Mouse (Mus musculus): ENCODE results near the gene Spata5. TPM values are rescaled to one million over a fixed set of nuclear protein-coding genes. Genes with fewer than 3 reads are reported as not detected.

Spata5 gene
- polyA plus RNA-seq, 1 experiment from 2014 or later = 29.0 TPM

- ATAC-seq (ENCODE audit: low read depth) = no peak
- Histone ChIP-seq H3K4me2 (ENCODE audit: low read depth, low read length) (no peak overlapping the region), H3K36me3 (ENCODE audit: control insufficient read depth, insufficient read depth, low read length) (no peaks in the 10 kb centered on the region), H3K27me3 (replicated peaks; ENCODE audit: control insufficient read depth, insufficient read depth, low read length) (no peaks in the 10 kb centered on the region), H3K4me1 (ENCODE audit: control insufficient read depth, insufficient read depth, low read length) (no peaks in the 10 kb centered on the region), H3K9ac (ENCODE audit: low read depth, low read length) (no peak overlapping the region), H3K4me3 (ENCODE audit: low read depth, low read length) (no peak overlapping the region), H3K27ac (replicated peaks; ENCODE audit: low read depth, low read length) (no peak overlapping the region), H3K9me3 (ENCODE audit: control insufficient read depth, low read length) (0 out of 2 replicates have a peak, but pooled peaks cover 5% of the 10 kb centered on the region)
- DNase-seq (ENCODE audit: low spot score) = no peak
- WGBS = 88% methylated on average over 7 of the region's 7 CpGs
Measured at GRCm38 (mm10) chr3:37602890-37603289, 183.2 kb downstream of the Spata5 start.

GRCm38 (mm10) chr3:37603541-37603940 lies 183.8 kb downstream of the Spata5 start:
- no peak overlapping the region for H3K27ac ChIP-seq (replicated peaks; ENCODE audit: low read depth, low read length)
- no peaks in the 10 kb centered on the region for H3K36me3 ChIP-seq (ENCODE audit: control insufficient read depth, insufficient read depth, low read length)
- no peak overlapping the region for H3K9ac ChIP-seq (ENCODE audit: low read depth, low read length)
- no peak for ATAC-seq (ENCODE audit: low read depth)
- no peak overlapping the region for H3K4me2 ChIP-seq (ENCODE audit: low read depth, low read length)
- 0 out of 2 replicates have a peak, but pooled peaks cover 5% of the 10 kb centered on the region for H3K9me3 ChIP-seq (ENCODE audit: control insufficient read depth, low read length)
- 71% methylated on average over 3 of the region's 3 CpGs for WGBS
- no peaks in the 10 kb centered on the region for H3K4me1 ChIP-seq (ENCODE audit: control insufficient read depth, insufficient read depth, low read length)
- no peak overlapping the region for H3K4me3 ChIP-seq (ENCODE audit: low read depth, low read length)
- H3K27me3 ChIP-seq (replicated peaks; ENCODE audit: control insufficient read depth, insufficient read depth, low read length) = no peaks in the 10 kb centered on the region
- no peak for DNase-seq (ENCODE audit: low spot score)

- WGBS = 57% methylated on average over 13 of the region's 13 CpGs
- ATAC-seq (ENCODE audit: low read depth) = peak; percentile 30; the same call in 1 of the 2 replicates
- Histone ChIP-seq H3K9ac (ENCODE audit: low read depth, low read length) (no peak overlapping the region), H3K27ac (replicated peaks; ENCODE audit: low read depth, low read length) (no peak overlapping the region), H3K4me2 (ENCODE audit: low read depth, low read length) (no peak overlapping the region), H3K27me3 (replicated peaks; ENCODE audit: control insufficient read depth, insufficient read depth, low read length) (no peaks in the 10 kb centered on the region), H3K36me3 (ENCODE audit: control insufficient read depth, insufficient read depth, low read length) (no peaks in the 10 kb centered on the region), H3K4me3 (ENCODE audit: low read depth, low read length) (no peak overlapping the region), H3K9me3 (ENCODE audit: control insufficient read depth, low read length) (0 out of 2 replicates have a peak, but pooled peaks cover 9% of the 10 kb centered on the region), H3K4me1 (ENCODE audit: control insufficient read depth, insufficient read depth, low read length) (no peaks in the 10 kb centered on the region)
- peak; percentile 33 for DNase-seq (ENCODE audit: low spot score)
Measured at GRCm38 (mm10) chr3:37604976-37605875, 185.5 kb downstream of the Spata5 start.

GRCm38 (mm10) chr3:37605876-37606238 lies 186.2 kb downstream of the Spata5 start:
- ATAC-seq (ENCODE audit: low read depth) (no peak), DNase-seq (ENCODE audit: low spot score) (peak; percentile 26)
- H3K27me3 ChIP-seq (replicated peaks; ENCODE audit: control insufficient read depth, insufficient read depth, low read length) = no peaks in the 10 kb centered on the region
- H3K9me3 ChIP-seq (ENCODE audit: control insufficient read depth, low read length) = 0 out of 2 replicates have a peak, but pooled peaks cover 9% of the 10 kb centered on the region
- no peaks in the 10 kb centered on the region for H3K36me3 ChIP-seq (ENCODE audit: control insufficient read depth, insufficient read depth, low read length)
- no peak overlapping the region for H3K4me3 ChIP-seq (ENCODE audit: low read depth, low read length)
- no peak overlapping the region for H3K9ac ChIP-seq (ENCODE audit: low read depth, low read length)
- no peak overlapping the region for H3K4me2 ChIP-seq (ENCODE audit: low read depth, low read length)
- H3K27ac ChIP-seq (replicated peaks; ENCODE audit: low read depth, low read length) = no peak overlapping the region
- 78% methylated on average over 10 of the region's 10 CpGs for WGBS
- no peaks in the 10 kb centered on the region for H3K4me1 ChIP-seq (ENCODE audit: control insufficient read depth, insufficient read depth, low read length)

GRCm38 (mm10) chr3:37608926-37609325 lies 189.2 kb downstream of the Spata5 start:
- Histone ChIP-seq H3K27ac (replicated peaks; ENCODE audit: low read depth, low read length) (no peak overlapping the region), H3K4me3 (ENCODE audit: low read depth, low read length) (no peak overlapping the region), H3K9ac (ENCODE audit: low read depth, low read length) (no peak overlapping the region), H3K4me2 (ENCODE audit: low read depth, low read length) (no peak overlapping the region), H3K27me3 (replicated peaks; ENCODE audit: control insufficient read depth, insufficient read depth, low read length) (no peaks in the 10 kb centered on the region), H3K9me3 (ENCODE audit: control insufficient read depth, low read length) (0 out of 2 replicates have a peak, but pooled peaks cover 9% of the 10 kb centered on the region), H3K36me3 (ENCODE audit: control insufficient read depth, insufficient read depth, low read length) (no peaks in the 10 kb centered on the region), H3K4me1 (ENCODE audit: control insufficient read depth, insufficient read depth, low read length) (no peaks in the 10 kb centered on the region)
- no peak for DNase-seq (ENCODE audit: low spot score)
- ATAC-seq (ENCODE audit: low read depth) = no peak
- 91% methylated on average over 4 of the region's 4 CpGs for WGBS

- ATAC-seq (ENCODE audit: low read depth) (no peak), DNase-seq (ENCODE audit: low spot score) (no peak)
- no peak overlapping the region for H3K9ac ChIP-seq (ENCODE audit: low read depth, low read length)
- no peak overlapping the region for H3K4me2 ChIP-seq (ENCODE audit: low read depth, low read length)
- H3K36me3 ChIP-seq (ENCODE audit: control insufficient read depth, insufficient read depth, low read length) = no peaks in the 10 kb centered on the region
- 0 out of 2 replicates have a peak, but pooled peaks cover 9% of the 10 kb centered on the region for H3K9me3 ChIP-seq (ENCODE audit: control insufficient read depth, low read length)
- no peak overlapping the region for H3K27ac ChIP-seq (replicated peaks; ENCODE audit: low read depth, low read length)
- H3K4me3 ChIP-seq (ENCODE audit: low read depth, low read length) = no peak overlapping the region
- H3K4me1 ChIP-seq (ENCODE audit: control insufficient read depth, insufficient read depth, low read length) = no peaks in the 10 kb centered on the region
- no peaks in the 10 kb centered on the region for H3K27me3 ChIP-seq (replicated peaks; ENCODE audit: control insufficient read depth, insufficient read depth, low read length)
- WGBS = 87% methylated on average over 2 of the region's 2 CpGs
Measured at GRCm38 (mm10) chr3:37610670-37611069, 191.0 kb downstream of the Spata5 start.

- DNase-seq (ENCODE audit: low spot score) (peak; percentile 40), ATAC-seq (ENCODE audit: low read depth) (no peak)
- Histone ChIP-seq H3K36me3 (ENCODE audit: control insufficient read depth, insufficient read depth, low read length) (no peaks in the 10 kb centered on the region), H3K9me3 (ENCODE audit: control insufficient read depth, low read length) (0 out of 2 replicates have a peak, but pooled peaks cover 4% of the 10 kb centered on the region), H3K4me1 (ENCODE audit: control insufficient read depth, insufficient read depth, low read length) (peaks cover 8% of the 10 kb centered on the region), H3K27ac (replicated peaks; ENCODE audit: low read depth, low read length) (no peak overlapping the region), H3K4me2 (ENCODE audit: low read depth, low read length) (no peak overlapping the region), H3K9ac (ENCODE audit: low read depth, low read length) (no peak overlapping the region), H3K4me3 (ENCODE audit: low read depth, low read length) (no peak overlapping the region), H3K27me3 (replicated peaks; ENCODE audit: control insufficient read depth, insufficient read depth, low read length) (no peaks in the 10 kb centered on the region)
- WGBS = 48% methylated on average over 10 of the region's 10 CpGs
Measured at GRCm38 (mm10) chr3:37613722-37614121, 194.0 kb downstream of the Spata5 start.

- peaks cover 8% of the 10 kb centered on the region for H3K4me1 ChIP-seq (ENCODE audit: control insufficient read depth, insufficient read depth, low read length)
- no peak overlapping the region for H3K9ac ChIP-seq (ENCODE audit: low read depth, low read length)
- H3K27me3 ChIP-seq (replicated peaks; ENCODE audit: control insufficient read depth, insufficient read depth, low read length) = no peaks in the 10 kb centered on the region
- H3K4me2 ChIP-seq (ENCODE audit: low read depth, low read length) = no peak overlapping the region
- WGBS = 73% methylated on average over 10 of the region's 10 CpGs
- ATAC-seq (ENCODE audit: low read depth) (no peak), DNase-seq (ENCODE audit: low spot score) (no peak)
- H3K36me3 ChIP-seq (ENCODE audit: control insufficient read depth, insufficient read depth, low read length) = no peaks in the 10 kb centered on the region
- no peak overlapping the region for H3K4me3 ChIP-seq (ENCODE audit: low read depth, low read length)
- H3K9me3 ChIP-seq (ENCODE audit: control insufficient read depth, low read length) = no peaks in the 10 kb centered on the region
- H3K27ac ChIP-seq (replicated peaks; ENCODE audit: low read depth, low read length) = no peak overlapping the region
Measured at GRCm38 (mm10) chr3:37614878-37615650, 195.4 kb downstream of the Spata5 start.

Measured in embryonic facial prominence, embryonic 14.5 days (tissue).